Comparison of ENCODE assay signal across 32 mouse cellular contexts in genomic region chr10:61640363-61640762, GRCm38 (mm10). TPM values are rescaled to one million over a fixed set of nuclear protein-coding genes. Genes with fewer than 3 reads are reported as not detected.
"Had no signal": no experiment of that assay in that cellular context is flagged by ENCODE, and none has a peak within 500 bp of the region (broad histone marks: within the 10 kb centered on the region; RNA-seq: fewer than 3 reads in every experiment).

No protein-coding gene starts in this region.

- ATAC-seq: hindbrain, postnatal 0 days; intestine, embryonic 16.5 days; liver, embryonic 12.5 days had no signal

- H3K9ac ChIP-seq: hindbrain, embryonic 12.5 days; hindbrain, embryonic 14.5 days; kidney, embryonic 15.5 days; limb, embryonic 13.5 days; limb, embryonic 15.5 days; liver, embryonic 12.5 days; liver, embryonic 14.5 days had no signal

- H3K36me3 ChIP-seq: hindbrain, embryonic 10.5 days; hindbrain, embryonic 12.5 days; kidney, embryonic 15.5 days; limb, embryonic 13.5 days; limb, embryonic 15.5 days; liver, embryonic 12.5 days had no signal

- H3K27me3 ChIP-seq: kidney, embryonic 15.5 days; limb, embryonic 13.5 days; limb, embryonic 15.5 days had no signal

- DNase-seq: gastrocnemius, postnatal 14 days; gastrocnemius, postnatal 36 days; heart, adult 2 months; heart, postnatal 10 days; heart, postnatal 4 days; kidney, adult 11 months; kidney, adult 2 months; kidney, adult 9 months; kidney, postnatal 14 days; kidney, postnatal 36 days; layer of hippocampus, adult 9-11 months; layer of hippocampus, postnatal 36 days; left cerebral cortex, postnatal 4 days had no signal

- H3K27ac ChIP-seq: heart, adult 2 months; hindbrain, embryonic 10.5 days; hindbrain, embryonic 12.5 days; hindbrain, embryonic 14.5 days; hindbrain, postnatal 0 days; kidney, embryonic 15.5 days; kidney, postnatal 0 days; limb, embryonic 13.5 days; limb, embryonic 15.5 days; liver, embryonic 12.5 days; liver, embryonic 14.5 days had no signal

- H3K9me3 ChIP-seq: hindbrain, embryonic 10.5 days; hindbrain, embryonic 12.5 days; limb, embryonic 15.5 days; liver, embryonic 12.5 days had no signal

- H3K4me2 ChIP-seq: heart, embryonic 11.5 days; hindbrain, embryonic 12.5 days; hindbrain, embryonic 14.5 days; kidney, embryonic 15.5 days; limb, embryonic 13.5 days; limb, embryonic 15.5 days; liver, embryonic 12.5 days had no signal

- H3K4me1 ChIP-seq: hindbrain, embryonic 10.5 days; hindbrain, embryonic 12.5 days; kidney, embryonic 15.5 days; limb, embryonic 13.5 days; limb, embryonic 15.5 days; liver, embryonic 12.5 days had no signal

- H3K4me3 ChIP-seq: heart, adult 2 months; hindbrain, embryonic 10.5 days; hindbrain, embryonic 12.5 days; kidney, embryonic 15.5 days; limb, embryonic 13.5 days; limb, embryonic 15.5 days; liver, embryonic 12.5 days had no signal

RNA-seq across cellular contexts. Expression of gene Npffr1, which starts 45.1 kb away (rescaled TPM):
- total RNA-seq: gastrocnemius, adult 8-10 months; gastrocnemius, postnatal 36 days; granulocyte monocyte progenitor cell, adult 5-6 weeks; heart, postnatal 25 days; liver, adult 2 months had no signal
- polyA plus RNA-seq: heart, embryonic 16.5 days; large intestine, adult 2 months; limb, embryonic 11.5 days; liver, adult 2 months; liver, embryonic 12.5 days; liver, embryonic 14.5 days had no signal
